Mouse (Mus musculus): ENCODE results near the gene Gstm7. TPM values are rescaled to one million over a fixed set of nuclear protein-coding genes. Genes with fewer than 3 reads are reported as not detected.

The Gstm7 gene
- polyA plus RNA-seq, 1 experiment from 2014 or later = 12.4 TPM

GRCm38 (mm10) chr3:107932128-107932527, 511 bp upstream of the Gstm7 start:
- DNase-seq (ENCODE audit: low spot score) (peak; percentile 57), ATAC-seq (ENCODE audit: low FRiP score, low TSS enrichment) (peak; percentile 65)
- H3K4me1 ChIP-seq (replicated peaks; ENCODE audit: control insufficient read depth, insufficient read depth) = no peaks in the 10 kb centered on the region
- H3K36me3 ChIP-seq (ENCODE audit: control insufficient read depth, insufficient read depth, low read length) = no peaks in the 10 kb centered on the region
- no peak for TF ChIP-seq EP300 (optimal IDR thresholded peaks at IDR 0.05)
- TF ChIP-seq CTCF (IDR thresholded peaks at IDR 0.05; ENCODE audit: low read depth) = no peak
- H3K27ac ChIP-seq (replicated peaks) = 0 out of 2 replicates have a peak overlapping the region, but pooled peaks have one; percentile 6
- no peak overlapping the region for H3K4me2 ChIP-seq (replicated peaks; ENCODE audit: low read depth)
- 43% methylated on average over 6 of the region's 6 CpGs for WGBS
- no peak overlapping the region for H3K9ac ChIP-seq (ENCODE audit: low read length)
- H3K9me3 ChIP-seq (ENCODE audit: control insufficient read depth, low read length) = no peaks in the 10 kb centered on the region
- H3K4me3 ChIP-seq (ENCODE audit: low read depth, low read length) = no peak overlapping the region
- no peaks in the 10 kb centered on the region for H3K27me3 ChIP-seq (ENCODE audit: control insufficient read depth, insufficient read depth, low read length)

- DNase-seq (ENCODE audit: low spot score) = no peak
- WGBS = 63% methylated on average over 2 of the region's 2 CpGs
- H3K4me2 ChIP-seq (replicated peaks; ENCODE audit: low read depth) = peak overlapping the region; percentile 50
- no peak for TF ChIP-seq EP300 (optimal IDR thresholded peaks at IDR 0.05)
- peak overlapping the region; percentile 27 for H3K4me3 ChIP-seq (ENCODE audit: low read depth, low read length)
- H3K27ac ChIP-seq (replicated peaks) = 0 out of 2 replicates have a peak overlapping the region, but pooled peaks have one; percentile 18
- H3K4me1 ChIP-seq (replicated peaks; ENCODE audit: control insufficient read depth, insufficient read depth) = no peaks in the 10 kb centered on the region
- H3K27me3 ChIP-seq (ENCODE audit: control insufficient read depth, insufficient read depth, low read length) = no peaks in the 10 kb centered on the region
- H3K9ac ChIP-seq (ENCODE audit: low read length) = 0 out of 2 replicates have a peak overlapping the region, but pooled peaks have one; percentile 43
- H3K36me3 ChIP-seq (ENCODE audit: control insufficient read depth, insufficient read depth, low read length) = no peaks in the 10 kb centered on the region
- ATAC-seq (ENCODE audit: low FRiP score, low TSS enrichment) = no peak
- no peaks in the 10 kb centered on the region for H3K9me3 ChIP-seq (ENCODE audit: control insufficient read depth, low read length)
These were observed 483 bp downstream of the Gstm7 start for GRCm38 (mm10) chr3:107931134-107931533.

GRCm38 (mm10) chr3:107929731-107930130, 1.9 kb downstream of the Gstm7 start:
- Histone ChIP-seq H3K4me2 (replicated peaks; ENCODE audit: low read depth) (no peak overlapping the region), H3K27me3 (ENCODE audit: control insufficient read depth, insufficient read depth, low read length) (no peaks in the 10 kb centered on the region), H3K27ac (replicated peaks) (no peak overlapping the region), H3K4me3 (ENCODE audit: low read depth, low read length) (no peak overlapping the region), H3K9ac (ENCODE audit: low read length) (no peak overlapping the region), H3K4me1 (replicated peaks; ENCODE audit: control insufficient read depth, insufficient read depth) (no peaks in the 10 kb centered on the region), H3K9me3 (ENCODE audit: control insufficient read depth, low read length) (no peaks in the 10 kb centered on the region), H3K36me3 (ENCODE audit: control insufficient read depth, insufficient read depth, low read length) (no peaks in the 10 kb centered on the region)
- ATAC-seq (ENCODE audit: low FRiP score, low TSS enrichment) (no peak), DNase-seq (ENCODE audit: low spot score) (no peak)
- WGBS = 64% methylated on average over 4 of the region's 4 CpGs
- TF ChIP-seq CTCF (IDR thresholded peaks at IDR 0.05; ENCODE audit: low read depth) (no peak), EP300 (optimal IDR thresholded peaks at IDR 0.05) (no peak)

GRCm38 (mm10) chr3:107929243-107929642, 2.4 kb downstream of the Gstm7 start:
- DNase-seq (ENCODE audit: low spot score) (no peak), ATAC-seq (ENCODE audit: low FRiP score, low TSS enrichment) (no peak)
- WGBS = 69% methylated on average over 4 of the region's 4 CpGs
- H3K9ac ChIP-seq (ENCODE audit: low read length) = no peak overlapping the region
- no peaks in the 10 kb centered on the region for H3K36me3 ChIP-seq (ENCODE audit: control insufficient read depth, insufficient read depth, low read length)
- H3K9me3 ChIP-seq (ENCODE audit: control insufficient read depth, low read length) = no peaks in the 10 kb centered on the region
- H3K27ac ChIP-seq (replicated peaks) = no peak overlapping the region
- H3K4me3 ChIP-seq (ENCODE audit: low read depth, low read length) = no peak overlapping the region
- no peak overlapping the region for H3K4me2 ChIP-seq (replicated peaks; ENCODE audit: low read depth)
- no peaks in the 10 kb centered on the region for H3K27me3 ChIP-seq (ENCODE audit: control insufficient read depth, insufficient read depth, low read length)
- TF ChIP-seq CTCF (IDR thresholded peaks at IDR 0.05; ENCODE audit: low read depth) (no peak), EP300 (optimal IDR thresholded peaks at IDR 0.05) (no peak)
- no peaks in the 10 kb centered on the region for H3K4me1 ChIP-seq (replicated peaks; ENCODE audit: control insufficient read depth, insufficient read depth)

- Histone ChIP-seq H3K27ac (replicated peaks) (no peak overlapping the region), H3K9me3 (ENCODE audit: control insufficient read depth, low read length) (no peaks in the 10 kb centered on the region), H3K4me2 (replicated peaks; ENCODE audit: low read depth) (no peak overlapping the region), H3K4me3 (ENCODE audit: low read depth, low read length) (no peak overlapping the region), H3K27me3 (ENCODE audit: control insufficient read depth, insufficient read depth, low read length) (no peaks in the 10 kb centered on the region), H3K36me3 (ENCODE audit: control insufficient read depth, insufficient read depth, low read length) (no peaks in the 10 kb centered on the region), H3K9ac (ENCODE audit: low read length) (no peak overlapping the region), H3K4me1 (replicated peaks; ENCODE audit: control insufficient read depth, insufficient read depth) (no peaks in the 10 kb centered on the region)
- ATAC-seq (ENCODE audit: low FRiP score, low TSS enrichment) (no peak), DNase-seq (ENCODE audit: low spot score) (no peak)
- TF ChIP-seq CTCF (IDR thresholded peaks at IDR 0.05; ENCODE audit: low read depth) = no peak
- TF ChIP-seq EP300 (optimal IDR thresholded peaks at IDR 0.05) = no peak
- WGBS = 83% methylated on average over 11 of the region's 11 CpGs
These were observed 2.9 kb downstream of the Gstm7 start for GRCm38 (mm10) chr3:107928691-107929090.

GRCm38 (mm10) chr3:107927841-107928240, 3.8 kb downstream of the Gstm7 start:
- H3K4me2 ChIP-seq (replicated peaks; ENCODE audit: low read depth) = no peak overlapping the region
- DNase-seq (ENCODE audit: low spot score) (no peak), ATAC-seq (ENCODE audit: low FRiP score, low TSS enrichment) (no peak)
- no peaks in the 10 kb centered on the region for H3K27me3 ChIP-seq (ENCODE audit: control insufficient read depth, insufficient read depth, low read length)
- H3K4me3 ChIP-seq (ENCODE audit: low read depth, low read length) = no peak overlapping the region
- no peaks in the 10 kb centered on the region for H3K4me1 ChIP-seq (replicated peaks; ENCODE audit: control insufficient read depth, insufficient read depth)
- WGBS = 91% methylated on average over 3 of the region's 3 CpGs
- H3K9ac ChIP-seq (ENCODE audit: low read length) = no peak overlapping the region
- no peaks in the 10 kb centered on the region for H3K9me3 ChIP-seq (ENCODE audit: control insufficient read depth, low read length)
- no peak for TF ChIP-seq CTCF (IDR thresholded peaks at IDR 0.05; ENCODE audit: low read depth)
- TF ChIP-seq EP300 (optimal IDR thresholded peaks at IDR 0.05) = no peak
- H3K36me3 ChIP-seq (ENCODE audit: control insufficient read depth, insufficient read depth, low read length) = no peaks in the 10 kb centered on the region
- no peak overlapping the region for H3K27ac ChIP-seq (replicated peaks)

Measured in stomach, postnatal 0 days (tissue).